Mouse (Mus musculus) cerebellum, adult 2 months (tissue): Measurements from ENCODE around the gene Gm21797.
"Not testable (repeated sequence)": the region's sequence is repeated elsewhere in the genome, so short reads cannot be mapped to it uniquely, and the experiment has no call there.

Experiments used
- CTCF ChIP-seq: fragments of 200-500 bp; IDR thresholded peaks from 2 replicates; pipeline ENCODE4 v1.5.1; 2011; ENCODE audit warnings: low read depth, mild to moderate bottlenecking, control low read depth, low read length, moderate library complexity, borderline replicate concordance; ENCODE audit not compliant: insufficient read depth
- POLR2A ChIP-seq: fragments of 200-500 bp; IDR thresholded peaks from 2 replicates; pipeline ENCODE4 v1.6.1; 2011; ENCODE audit warnings: low read length, control low read depth, borderline replicate concordance; ENCODE audit not compliant: insufficient read depth

DNA sequence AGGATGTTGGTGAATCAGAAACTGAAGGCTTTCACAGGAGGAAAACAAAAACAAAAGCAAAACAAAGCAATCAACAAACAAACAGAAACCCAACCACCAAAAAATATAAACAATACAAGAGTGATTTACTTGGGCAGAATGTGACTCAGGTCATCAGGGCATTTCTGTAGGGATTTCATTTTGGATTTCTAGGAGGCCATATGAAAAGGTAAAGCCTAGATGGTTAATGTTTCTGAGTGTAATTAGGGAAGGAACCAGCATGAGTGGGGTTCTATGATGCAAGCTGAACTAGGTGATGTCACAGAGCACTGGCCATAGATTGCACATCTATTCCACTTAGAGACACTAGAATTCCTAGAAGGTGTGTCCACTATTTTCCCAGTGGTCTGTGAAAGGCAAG is 29.0 kb upstream of the Gm21797 start, which contains the start of gene Gm20795:
- not testable (repeated sequence) for TF ChIP-seq CTCF, POLR2A
